Mouse (Mus musculus) left cerebral cortex, postnatal 36 days (tissue): ENCODE measurements around the gene Dapk1. TPM values are rescaled to one million over a fixed set of nuclear protein-coding genes. Genes with fewer than 3 reads are reported as not detected.
A peak's percentile ranks its signal among the peaks of the same experiment; 100 is the strongest.
"Not testable (repeated sequence)": the region's sequence is repeated elsewhere in the genome, so short reads cannot be mapped to it uniquely, and the experiment has no call there.

Experiments used
- DNase-seq, 2 experiments: peaks; one replicate each; pipeline ENCODE4 v3.0.0; 2021 to 2022; ENCODE audit warnings: low spot score in 2 of 2, mixed read lengths in 1 of 2
- intact Hi-C: fragments of 180-260 bp; cut with DNase I; formaldehyde crosslinking; loops from one replicate; pipeline ENCODE4 v1.15.1; 2025
- total RNA-seq, 2 experiments: library from RNA; stranded (reverse); gene quantifications; 2 replicates each; pipeline ENCODE4 v1.2.3; 2021

Dapk1 gene
- total RNA-seq, result 100 to 1,000 TPM in 1 of 2 experiments, 10 to 100 TPM in 1; 75.8 to 114 TPM

DNA sequence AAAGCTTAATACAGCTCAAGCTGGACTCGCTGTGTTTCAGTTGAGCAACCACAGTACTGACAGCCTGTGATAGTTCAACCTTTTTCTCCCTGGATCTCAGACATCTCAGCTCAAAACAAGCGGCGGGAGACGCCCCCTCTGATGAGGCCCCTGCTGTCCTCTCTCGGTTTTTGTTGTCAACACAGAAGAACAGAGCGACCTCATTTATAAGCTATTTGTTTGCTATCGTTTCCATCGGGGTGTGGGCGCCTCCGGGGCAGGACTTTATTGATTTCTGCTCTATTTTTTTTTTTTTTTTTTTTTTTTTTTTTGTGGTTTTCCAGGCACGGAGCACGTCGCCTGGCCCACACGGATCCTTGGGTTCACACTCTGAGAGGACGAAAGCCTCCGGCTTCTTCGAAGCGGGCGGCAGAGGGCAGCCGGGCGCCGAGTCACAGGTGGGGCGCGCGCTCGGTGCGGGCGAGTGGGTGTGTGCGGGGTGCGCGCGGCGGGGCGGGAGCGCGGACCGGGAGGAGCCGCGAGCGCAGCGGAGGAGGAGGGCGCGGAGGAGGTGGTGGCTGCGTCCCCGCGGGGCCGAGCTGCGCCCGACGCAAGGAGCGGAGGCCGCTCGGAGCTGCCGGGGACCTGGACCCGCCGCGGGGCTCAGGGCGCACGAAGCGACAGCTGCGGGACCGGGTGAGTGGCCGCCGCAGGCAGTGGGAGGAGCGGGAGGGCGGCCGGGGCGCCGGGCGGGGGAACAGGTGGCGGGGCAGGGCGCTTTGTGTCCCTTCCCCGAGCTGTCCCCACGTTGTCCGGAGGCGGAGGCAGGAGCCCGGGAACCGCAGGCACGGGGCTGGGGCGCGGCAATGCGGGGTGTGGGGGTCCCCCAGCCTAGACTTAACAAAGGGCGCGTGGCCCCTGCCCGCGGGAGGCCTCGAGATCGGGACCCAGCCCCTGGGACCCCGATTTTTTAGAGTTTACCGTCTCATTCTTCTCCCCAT is at the start of gene Dapk1:
Gene Dapk1 (plus strand): TSS at position 512 of the 980 bp plus-strand sequence.
- intact Hi-C loops, result loop anchor here (1.0 to 5.0 kb wide), 3 partner anchors 86 to 137 kb away; no protein-coding TSS in a partner anchor
- DNase-seq, result peak; percentile 86 to 92

DNA sequence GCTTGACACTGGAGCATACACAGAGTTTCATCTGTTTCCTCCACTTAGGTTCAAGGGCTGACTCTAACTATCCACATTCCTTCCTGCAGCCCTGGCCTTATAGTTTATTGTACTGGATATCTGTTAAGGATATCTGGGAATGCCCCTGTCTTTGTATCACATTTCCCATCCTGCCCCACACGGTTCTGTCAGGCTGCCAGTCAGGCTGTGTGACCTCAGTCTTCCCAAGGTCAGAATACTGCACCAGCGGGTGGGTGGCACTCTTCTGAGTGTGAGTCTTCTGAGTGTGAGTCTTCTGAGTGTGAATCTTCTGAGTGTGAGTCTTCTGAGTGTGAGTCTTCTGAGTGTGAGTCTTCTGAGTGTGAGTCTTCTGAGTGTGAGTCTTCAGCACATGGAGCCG is 48.4 kb upstream of the Dapk1 start:
- no peak for DNase-seq
- intact Hi-C loops, result no loop called here

DNA sequence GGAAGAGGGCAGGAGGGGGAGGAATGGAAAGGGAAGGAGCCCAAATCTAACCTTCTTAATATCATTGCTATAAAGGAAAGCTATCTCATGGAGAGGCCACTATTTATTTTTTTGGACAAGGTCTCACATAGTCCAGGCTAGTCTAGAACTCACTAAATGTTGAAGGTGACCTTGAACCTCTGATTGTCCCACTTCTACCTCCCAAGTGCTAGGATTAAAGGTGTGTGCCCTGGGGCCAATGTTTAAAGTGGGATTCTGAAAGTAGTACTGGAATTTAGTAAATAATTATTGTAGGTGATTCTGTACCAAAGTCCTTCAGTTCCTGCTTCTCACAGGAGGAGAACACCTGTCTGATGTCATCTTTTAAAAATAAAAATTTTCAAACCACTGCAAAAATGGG is 45.3 kb upstream of the Dapk1 start:
- DNase-seq, result no peak
- intact Hi-C loops, result no loop called here

DNA sequence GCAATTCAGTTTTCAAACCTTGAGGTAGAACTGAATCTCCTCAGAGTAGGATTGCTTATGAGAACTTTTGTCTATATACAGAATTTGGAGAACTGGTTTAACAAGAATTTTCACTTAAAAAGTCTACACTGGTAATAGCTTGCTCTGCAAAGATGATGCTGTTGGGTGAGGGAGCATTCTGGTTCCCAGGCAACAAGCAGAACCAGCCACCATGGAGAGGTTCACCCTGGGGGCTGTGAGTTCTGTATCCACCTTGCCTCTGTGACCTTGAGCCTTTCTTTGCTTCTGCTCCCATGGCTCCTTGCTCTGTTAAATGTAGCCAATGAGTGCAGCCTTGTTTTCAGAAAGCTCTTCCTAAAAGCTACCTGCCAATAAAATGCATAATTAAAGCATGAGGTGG is 44.8 kb upstream of the Dapk1 start:
- intact Hi-C loops, result no loop called here
- no peak for DNase-seq

DNA sequence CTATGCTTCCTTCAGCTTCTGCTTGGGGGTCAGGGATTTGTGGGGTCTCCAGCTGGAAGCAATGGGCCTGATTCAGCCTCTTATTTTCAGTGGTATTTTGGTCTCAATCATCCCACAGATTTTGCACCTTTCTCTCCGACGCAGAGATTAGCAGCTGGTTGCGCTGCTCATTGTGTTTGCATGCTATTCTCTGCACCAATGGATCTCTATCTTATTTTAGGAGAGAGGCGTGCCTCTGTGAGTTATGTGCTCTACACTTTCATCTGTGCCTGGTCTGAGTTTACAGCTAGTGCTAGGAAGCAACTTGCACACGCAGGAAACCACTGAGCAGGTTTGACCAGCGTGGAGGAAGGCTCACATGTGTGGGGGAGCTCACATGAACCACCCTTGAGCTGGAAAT is 37.4 kb upstream of the Dapk1 start:
- intact Hi-C loops, result no loop called here
- DNase-seq, result peak; percentile 10 to 13

DNA sequence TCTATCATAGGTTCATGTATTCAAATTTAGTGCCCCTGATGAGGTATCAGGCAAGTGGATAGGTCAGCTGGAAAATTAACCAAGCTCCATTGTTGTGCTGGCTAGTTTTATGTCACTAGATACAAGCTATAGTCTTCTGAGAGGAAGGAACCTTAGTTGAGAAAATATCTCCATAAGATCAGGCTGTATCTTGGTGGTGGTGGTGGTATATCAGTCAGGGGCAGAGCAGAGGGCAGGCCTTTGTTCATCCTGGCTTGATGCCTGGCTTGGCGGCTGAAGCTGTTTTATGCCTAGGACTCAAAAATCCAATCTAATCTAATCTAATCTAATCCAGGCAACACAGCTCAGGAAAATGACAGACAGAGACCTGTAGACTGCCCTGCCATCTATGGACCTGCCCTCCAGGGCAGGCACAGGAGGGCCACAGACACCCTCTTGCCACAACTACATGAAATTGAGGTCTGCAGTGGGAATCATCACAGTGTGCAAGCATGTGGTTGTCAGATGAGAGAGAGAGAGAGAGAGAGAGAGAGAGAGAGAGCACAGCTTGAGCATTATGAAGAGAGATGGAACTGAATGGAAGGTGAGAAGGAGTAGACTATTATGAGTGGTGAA is 32.7 kb upstream of the Dapk1 start:
- intact Hi-C loops, result no loop called here
- DNase-seq, result no peak

DNA sequence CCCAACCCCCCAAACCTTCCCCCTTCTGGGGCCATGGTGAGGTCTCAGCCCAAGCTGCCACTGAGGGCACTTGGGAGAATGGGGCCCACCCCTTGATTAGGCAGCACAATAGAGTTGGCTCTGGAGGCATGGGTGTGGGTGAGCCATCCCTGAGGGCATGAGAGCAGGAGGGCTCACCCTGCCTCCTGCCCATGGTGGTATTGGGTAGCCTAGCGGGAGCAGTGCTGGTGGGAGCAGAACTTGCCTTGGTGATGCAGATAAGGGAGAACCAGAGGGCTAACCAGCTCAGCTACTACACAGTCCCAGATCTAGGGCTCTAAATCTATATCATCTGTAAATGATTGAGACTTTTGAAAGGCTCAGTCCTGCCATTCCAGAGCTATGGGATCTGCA is 32.2 kb upstream of the Dapk1 start:
- intact Hi-C loops, result no loop called here
- no peak for DNase-seq

DNA sequence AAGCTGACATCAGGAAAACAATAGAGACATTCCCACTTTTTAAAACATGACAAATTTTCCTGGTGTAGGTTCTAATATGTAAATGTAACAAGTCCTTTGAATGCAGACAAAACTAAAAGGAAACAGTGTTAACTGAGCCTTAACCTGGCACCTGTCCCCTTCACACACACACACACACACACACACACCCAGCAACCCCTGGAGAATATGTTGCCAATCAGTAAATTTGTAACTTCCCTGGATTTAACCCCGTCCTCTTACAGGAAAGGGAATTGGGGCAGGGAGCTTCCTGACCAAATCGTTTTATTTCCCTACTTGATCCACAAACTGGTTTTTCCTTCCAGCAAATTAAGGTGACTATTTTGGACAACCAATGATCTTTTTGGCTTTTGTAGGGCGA is 28.2 kb upstream of the Dapk1 start:
- no peak for DNase-seq
- intact Hi-C loops, result no loop called here

DNA sequence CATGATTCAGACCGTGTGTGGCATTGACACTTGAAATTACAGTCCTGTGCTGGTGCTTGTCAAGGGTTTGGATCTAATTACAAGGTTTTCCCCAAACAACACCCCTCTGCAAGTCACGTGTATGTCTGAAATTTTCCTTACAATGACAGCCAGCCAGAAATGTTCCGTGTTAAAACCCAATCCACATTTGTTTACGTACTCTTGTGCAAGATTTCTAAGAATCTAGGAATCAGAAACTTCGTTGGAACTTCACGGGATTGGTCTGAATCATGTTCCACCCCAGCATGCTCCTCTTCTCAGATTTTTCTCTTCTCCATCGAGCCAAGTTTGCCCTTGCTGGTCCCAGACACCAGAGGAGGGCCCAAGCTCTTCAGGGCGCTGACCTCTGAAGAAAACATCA is 27.8 kb upstream of the Dapk1 start:
- intact Hi-C loops, result no loop called here
- no peak for DNase-seq

DNA sequence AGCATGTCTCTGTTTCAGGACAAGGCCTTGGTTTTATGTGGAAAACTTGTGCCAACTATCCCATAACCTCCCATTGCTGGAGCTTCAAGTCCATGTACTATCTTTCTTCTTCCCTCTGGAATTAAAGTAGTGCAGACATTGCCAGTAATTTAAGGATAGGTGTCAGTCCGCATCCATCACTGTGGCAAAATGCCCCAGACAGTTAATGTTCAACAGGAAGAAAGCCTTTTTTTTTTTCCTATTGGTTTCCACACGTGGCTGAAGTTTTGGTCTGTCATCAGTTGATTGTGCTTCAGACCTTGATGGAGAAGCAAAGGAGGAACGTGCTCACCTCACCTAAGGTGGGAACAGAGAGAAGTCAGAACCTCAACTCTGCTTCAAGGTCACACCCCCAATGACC is 23.2 kb upstream of the Dapk1 start:
- DNase-seq, result no peak
- intact Hi-C loops, result no loop called here

DNA sequence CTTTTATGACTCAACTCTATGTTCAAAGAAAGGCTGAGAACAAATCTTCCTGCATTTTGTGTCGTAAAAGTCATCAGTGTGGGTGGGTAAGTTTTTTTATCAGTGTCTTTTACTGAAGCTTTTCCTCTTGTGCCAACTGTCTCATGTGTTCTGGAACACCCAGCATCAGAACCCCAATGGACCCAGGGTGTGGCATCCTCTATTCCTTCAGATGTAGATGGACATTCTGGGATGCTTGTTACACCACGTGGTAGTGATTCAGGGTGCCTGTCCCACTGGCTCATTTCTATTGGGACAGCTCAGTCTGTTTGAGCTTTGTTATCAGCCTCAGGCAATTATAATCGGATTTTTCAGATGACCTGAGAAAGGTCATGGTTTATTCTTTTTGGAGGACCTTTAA is 6.9 kb upstream of the Dapk1 start:
- intact Hi-C loops, result no loop called here

DNA sequence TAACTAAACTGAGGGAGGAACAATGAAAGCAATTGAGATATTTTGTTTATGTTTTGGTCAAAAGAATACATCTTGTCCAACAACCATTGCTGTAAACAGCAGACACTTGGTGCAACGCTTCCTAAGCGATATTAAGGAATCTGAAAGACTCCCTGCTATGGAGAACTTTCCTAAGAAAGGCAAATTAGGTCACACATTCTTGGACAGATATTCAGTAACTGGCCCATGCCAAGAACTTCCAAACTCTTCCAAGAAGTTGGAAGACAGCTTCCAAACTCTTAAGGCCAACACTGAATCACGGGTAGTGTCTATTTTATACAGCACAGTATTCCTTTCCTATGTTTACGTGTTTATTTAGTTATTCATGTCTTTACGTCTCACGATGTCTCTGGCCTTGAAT is 6.2 kb upstream of the Dapk1 start:
- DNase-seq, result no peak
- intact Hi-C loops, result no loop called here

More for the DNA sequence above, 6.9 kb upstream of the Dapk1 start:
- DNase-seq, result no peak

DNA sequence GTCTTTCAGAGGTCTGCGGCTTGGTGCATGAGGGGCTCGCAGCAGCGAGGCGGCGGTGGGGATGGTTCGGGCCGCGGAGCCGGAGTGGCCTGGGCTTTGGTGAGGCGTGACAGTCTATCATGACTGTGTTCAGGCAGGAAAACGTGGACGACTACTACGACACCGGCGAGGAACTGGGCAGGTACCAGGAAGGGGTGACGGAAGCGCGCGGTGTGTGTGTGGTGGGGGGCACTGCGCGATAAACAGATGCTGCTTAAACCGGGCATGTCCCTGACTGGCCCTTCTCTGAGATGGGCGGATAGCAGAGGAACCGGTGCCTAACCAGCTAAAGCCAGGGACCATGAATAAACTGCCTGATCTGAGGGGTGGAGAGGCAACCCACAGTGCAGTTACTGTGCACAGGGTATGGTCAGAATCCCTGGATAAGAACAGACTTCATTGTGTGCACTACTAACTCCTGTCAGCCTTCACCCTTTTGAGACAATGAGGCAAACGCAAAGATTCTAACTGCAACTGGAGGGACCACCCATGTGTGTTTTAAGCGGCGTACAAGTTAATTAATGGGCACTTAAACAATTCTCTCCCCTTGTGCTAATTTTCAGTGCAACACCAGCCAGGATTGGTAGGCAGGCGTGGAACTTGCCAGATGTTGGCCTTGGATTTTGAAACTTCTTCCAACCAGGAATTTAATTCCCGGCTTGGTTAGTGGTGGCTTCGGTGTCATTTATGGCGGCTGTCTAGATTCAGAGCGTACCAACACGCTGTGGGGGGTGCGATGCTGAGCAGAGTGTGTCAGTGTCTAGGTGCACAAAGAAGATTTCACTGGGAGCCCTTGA is 887 bp downstream of the Dapk1 start:
- DNase-seq, result peak; percentile 47 to 49
- intact Hi-C loops, result loop anchor here (1.0 to 5.0 kb wide), 3 partner anchors 85 to 136 kb away; no protein-coding TSS in a partner anchor

DNA sequence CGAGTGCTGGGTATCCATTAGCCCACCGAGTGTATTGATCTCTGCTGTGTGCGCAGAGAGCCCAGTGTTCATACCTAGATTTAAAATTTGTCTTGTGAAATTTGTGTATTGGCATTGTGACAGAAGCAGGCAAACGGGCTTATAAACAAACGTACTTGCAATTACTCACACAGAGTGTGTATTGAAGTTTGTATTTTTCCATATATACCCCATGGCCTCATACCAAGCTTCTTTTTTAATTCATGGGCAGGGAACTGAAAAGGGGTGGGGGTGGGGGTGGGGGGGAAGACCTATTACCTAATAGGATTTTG is 1.5 kb downstream of the Dapk1 start:
- intact Hi-C loops, result loop anchor here (2.0 to 5.0 kb wide), 2 partner anchors 84 to 124 kb away; no protein-coding TSS in a partner anchor

DNA sequence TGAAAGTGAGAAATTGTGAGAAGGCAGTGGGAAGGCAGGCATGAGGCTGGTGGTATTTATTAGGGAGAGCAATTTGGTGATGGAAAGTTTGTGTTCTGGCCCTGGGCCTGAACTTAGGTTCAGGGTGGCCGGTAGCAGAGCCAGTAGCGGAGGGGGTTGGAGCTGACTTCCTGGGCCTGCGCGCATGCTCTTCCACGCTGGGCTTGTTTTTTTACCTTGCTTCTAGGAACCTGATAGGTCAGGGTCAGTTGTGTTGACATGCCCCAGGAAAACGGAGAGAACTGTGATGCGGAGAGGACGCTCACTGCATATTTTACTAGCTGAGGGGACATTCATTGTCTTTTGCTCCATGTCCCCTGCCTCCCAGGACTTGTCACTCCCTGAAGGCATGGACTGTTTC is 5.7 kb downstream of the Dapk1 start:
- no peak for DNase-seq
- intact Hi-C loops, result no loop called here

More for the DNA sequence above, 1.5 kb downstream of the Dapk1 start:
- no peak for DNase-seq

DNA sequence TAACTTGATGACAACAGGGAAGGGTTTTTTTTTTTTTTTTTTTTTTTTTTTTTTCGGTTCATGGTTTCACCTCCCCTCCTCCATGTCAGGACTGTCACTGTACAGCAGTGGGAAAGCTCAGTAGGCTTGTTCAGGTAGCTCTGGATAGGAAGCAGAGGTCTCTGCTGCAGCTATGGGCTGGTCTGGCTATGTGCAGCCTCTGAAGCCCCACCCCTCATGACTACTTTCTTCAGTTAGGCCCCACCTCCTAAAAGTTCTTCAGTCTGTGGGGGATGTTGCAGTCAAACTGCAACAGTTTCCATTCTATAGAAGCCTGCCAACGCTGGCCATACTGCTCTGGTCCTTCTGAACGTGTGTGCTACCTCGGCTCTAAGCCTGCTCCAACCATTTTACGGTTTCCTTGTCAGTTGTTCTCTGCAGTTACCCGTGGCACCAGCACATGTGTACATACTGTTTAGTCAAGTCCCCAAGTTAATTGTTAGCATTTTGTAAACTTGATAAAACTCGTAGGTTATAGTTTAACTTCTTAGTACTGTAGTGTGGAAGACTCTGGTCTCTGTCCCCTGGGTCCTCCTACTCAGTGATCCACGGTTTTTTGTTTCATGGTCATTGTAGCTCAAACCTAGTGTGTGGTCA is 6.8 kb downstream of the Dapk1 start:
- DNase-seq, result no peak
- intact Hi-C loops, result no loop called here

DNA sequence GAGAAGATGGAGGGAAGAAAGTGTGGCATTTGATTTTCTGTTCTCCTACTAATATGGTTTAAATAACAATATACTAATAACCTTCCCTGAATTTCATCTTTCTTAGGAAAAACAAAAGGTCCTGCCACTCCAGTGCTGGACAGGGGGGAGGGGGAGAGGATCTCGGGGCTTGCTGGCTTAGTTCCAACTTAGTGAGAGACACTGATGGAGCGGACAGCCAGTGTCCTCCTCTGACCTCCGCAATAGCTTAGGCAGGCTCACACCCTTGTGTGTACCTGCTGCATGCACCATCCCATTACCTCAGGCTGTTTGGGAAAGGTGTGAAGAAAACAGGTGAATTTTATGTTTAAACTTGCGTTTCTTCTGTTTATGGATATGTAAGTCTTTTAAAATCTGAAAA is 7.5 kb downstream of the Dapk1 start:
- DNase-seq, result no peak
- intact Hi-C loops, result no loop called here

DNA sequence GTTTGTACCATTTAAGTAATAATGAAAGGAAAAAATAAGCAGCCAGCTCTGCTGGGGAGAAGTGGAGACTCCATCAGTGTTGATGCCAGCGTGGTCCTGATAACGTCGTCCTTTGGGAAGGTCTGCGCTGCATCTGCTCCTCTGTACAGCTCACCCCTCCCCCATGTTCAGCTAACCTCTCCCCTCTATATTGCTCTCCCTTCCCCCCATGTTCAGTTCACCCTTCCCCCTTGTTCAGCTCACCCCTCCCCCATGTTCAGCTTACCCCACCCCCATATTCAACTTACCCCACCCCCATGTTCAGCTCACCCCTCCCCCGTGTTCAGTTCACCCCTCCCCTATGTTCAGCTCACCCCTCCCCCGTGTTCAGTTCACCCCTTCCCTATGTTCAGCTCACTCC is 8.8 kb downstream of the Dapk1 start:
- no peak for DNase-seq
- intact Hi-C loops, result no loop called here

DNA sequence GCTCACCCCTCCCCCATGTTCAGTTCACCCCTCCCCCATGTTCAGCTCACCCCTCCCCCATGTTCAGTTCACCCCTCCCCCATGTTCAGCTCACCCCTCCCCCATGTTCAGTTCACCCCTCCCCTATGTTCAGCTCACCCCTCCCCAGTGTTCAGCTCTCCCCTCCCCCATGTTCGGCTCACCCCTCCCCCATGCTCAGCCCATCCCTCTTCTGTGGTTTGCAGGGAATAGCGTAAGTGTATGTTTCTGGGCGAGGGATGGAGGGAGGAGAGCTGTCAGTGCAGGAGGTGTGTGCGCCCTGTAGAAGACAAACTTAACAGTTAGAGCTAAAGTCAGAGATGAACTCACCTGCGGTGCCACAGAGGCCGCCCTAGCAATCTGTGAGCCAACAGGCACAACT is 9.2 kb downstream of the Dapk1 start:
- intact Hi-C loops, DNase-seq: not testable (repeated sequence)

DNA sequence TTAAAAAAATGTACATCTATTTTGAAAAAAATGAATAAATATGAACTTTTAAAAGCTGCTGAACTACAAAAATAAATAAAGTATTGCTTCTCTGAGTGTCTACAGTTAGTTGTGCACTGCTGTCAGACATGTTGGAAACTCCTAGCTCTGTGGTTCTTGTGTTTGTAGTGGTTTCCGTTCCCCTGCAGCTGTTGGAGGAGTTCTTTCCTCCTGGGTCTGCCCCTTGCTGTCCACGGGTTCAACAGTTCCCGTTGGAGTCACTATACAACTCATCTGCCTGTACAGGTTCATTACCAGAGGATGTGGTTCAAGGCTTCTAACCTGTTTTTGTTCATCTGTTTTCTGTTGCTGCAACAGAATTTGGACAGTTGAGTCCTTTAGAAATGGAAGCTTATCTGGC is 10.4 kb downstream of the Dapk1 start:
- DNase-seq, result no peak
- intact Hi-C loops, result no loop called here
